Mouse (Mus musculus) heart, adult 2 months (tissue): Measurements from ENCODE around the gene Lpo.

Experiments used
- CTCF ChIP-seq: fragments of 200-600 bp; IDR thresholded peaks from 2 replicates; pipeline ENCODE4 v1.8.1; 2022; ENCODE audit warnings: antibody characterized with exemption, mild to moderate bottlenecking, moderate library complexity
- EP300 ChIP-seq: fragments of 200-500 bp; IDR thresholded peaks from 2 replicates; pipeline ENCODE4 v1.6.1; 2011; ENCODE audit warnings: low read depth, low read length, control low read depth; ENCODE audit not compliant: insufficient read depth
- POLR2A ChIP-seq: fragments of 200-500 bp; IDR thresholded peaks from 2 replicates; pipeline ENCODE4 v1.6.1; 2011; ENCODE audit warnings: mild to moderate bottlenecking, low read depth, low read length, control low read depth; ENCODE audit not compliant: insufficient read depth

- TF ChIP-seq CTCF: no peak
- no peak for TF ChIP-seq POLR2A
- TF ChIP-seq EP300: no peak
Observed at GRCm38 (mm10) chr11:87808236-87808635, 19.9 kb downstream of the Lpo start.
